Mouse (Mus musculus): ENCODE data around the gene Camta1. TPM values are rescaled to one million over a fixed set of nuclear protein-coding genes. Genes with fewer than 3 reads are reported as not detected.
A peak's percentile ranks its signal among the peaks of the same experiment; 100 is the strongest.

Camta1 gene
- polyA plus RNA-seq, 1 experiment = 155 TPM

DNA sequence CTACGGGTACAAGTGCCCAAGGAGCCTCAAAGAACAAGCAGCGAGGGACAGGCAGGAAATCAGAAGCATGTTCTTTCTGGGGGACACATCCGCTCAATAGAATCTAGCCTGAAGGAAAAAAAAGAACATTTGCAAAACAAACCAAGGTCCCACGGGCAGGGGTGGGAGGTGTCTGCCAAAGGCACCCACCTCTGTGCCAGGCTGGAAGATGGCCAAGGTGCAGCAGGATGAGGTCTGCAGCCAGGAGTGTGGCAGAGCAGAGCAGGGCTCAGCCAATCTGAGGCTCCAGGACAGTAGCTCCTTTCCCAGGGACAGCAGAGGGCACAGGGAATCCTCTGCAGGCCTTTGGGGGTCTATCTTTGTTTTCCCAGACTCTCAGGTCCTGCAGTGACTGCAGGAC, 706.1 kb downstream of the Camta1 start:
- Histone ChIP-seq H3K27ac (ENCODE audit: insufficient read depth, low read length) (no peak overlapping the region), H3K4me3 (replicated peaks; ENCODE audit: insufficient read depth, low read depth, low read length) (no peak overlapping the region), H3K27me3 (ENCODE audit: control insufficient read depth, insufficient read depth, low read length) (no peaks in the 10 kb centered on the region), H3K4me1 (ENCODE audit: control insufficient read depth, insufficient read depth, low read length) (peaks cover 19% of the 10 kb centered on the region)
- WGBS = 40% methylated on average over 4 of the region's 4 CpGs
- peak in 1 of 2 experiments; percentile 37 for DNase-seq
- TF ChIP-seq CTCF (IDR thresholded peaks at IDR 0.05; ENCODE audit: borderline replicate concordance, insufficient read depth, low read depth, low read length) (no peak), POLR2A (IDR thresholded peaks at IDR 0.05; ENCODE audit: borderline replicate concordance, insufficient read depth, low read length) (no peak)

DNA sequence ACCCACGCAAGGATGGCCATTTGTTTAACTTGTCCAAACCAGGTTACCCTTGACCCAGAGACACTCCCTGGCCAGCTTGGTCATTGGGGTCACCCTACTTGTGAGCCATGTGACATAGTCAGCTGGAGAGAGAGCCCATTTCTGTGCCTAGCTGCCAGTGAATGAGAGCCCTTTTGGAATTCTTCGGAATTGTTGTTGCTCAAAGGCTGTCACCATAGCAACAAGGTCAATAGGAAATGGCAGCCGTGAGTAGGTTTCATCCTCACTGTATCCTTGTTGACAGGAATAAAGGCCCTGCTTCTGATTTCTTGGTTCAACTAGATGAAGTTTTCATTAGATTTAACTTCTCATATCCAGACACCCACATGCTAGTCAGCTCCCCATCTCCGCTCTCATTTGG, 707.4 kb downstream of the Camta1 start:
- DNase-seq = no peak
- H3K27me3 ChIP-seq (ENCODE audit: control insufficient read depth, insufficient read depth, low read length) = no peaks in the 10 kb centered on the region
- no peak overlapping the region for H3K27ac ChIP-seq (ENCODE audit: insufficient read depth, low read length)
- TF ChIP-seq CTCF (IDR thresholded peaks at IDR 0.05; ENCODE audit: borderline replicate concordance, insufficient read depth, low read depth, low read length) (no peak), POLR2A (IDR thresholded peaks at IDR 0.05; ENCODE audit: borderline replicate concordance, insufficient read depth, low read length) (no peak)
- peaks cover 11% of the 10 kb centered on the region for H3K4me1 ChIP-seq (ENCODE audit: control insufficient read depth, insufficient read depth, low read length)
- WGBS = 78% methylated on average over 4 of the region's 4 CpGs
- H3K4me3 ChIP-seq (replicated peaks; ENCODE audit: insufficient read depth, low read depth, low read length) = no peak overlapping the region

- DNase-seq = no peak
- Histone ChIP-seq H3K4me3 (replicated peaks; ENCODE audit: insufficient read depth, low read depth, low read length) (no peak overlapping the region), H3K27ac (ENCODE audit: insufficient read depth, low read length) (no peak overlapping the region), H3K4me1 (ENCODE audit: control insufficient read depth, insufficient read depth, low read length) (no peaks in the 10 kb centered on the region; the same call in 1 of the 2 replicates), H3K27me3 (ENCODE audit: control insufficient read depth, insufficient read depth, low read length) (no peaks in the 10 kb centered on the region)
- 88% methylated on average over 6 of the region's 6 CpGs for WGBS
- TF ChIP-seq POLR2A (IDR thresholded peaks at IDR 0.05; ENCODE audit: borderline replicate concordance, insufficient read depth, low read length) (no peak), CTCF (IDR thresholded peaks at IDR 0.05; ENCODE audit: borderline replicate concordance, insufficient read depth, low read depth, low read length) (no peak)
Observed at GRCm38 (mm10) chr4:151152010-151152409, 709.7 kb downstream of the Camta1 start.

GRCm38 (mm10) chr4:151150842-151151241, 710.8 kb downstream of the Camta1 start:
- 70% methylated on average over 11 of the region's 11 CpGs for WGBS
- H3K27ac ChIP-seq (ENCODE audit: insufficient read depth, low read length) = no peak overlapping the region
- H3K4me1 ChIP-seq (ENCODE audit: control insufficient read depth, insufficient read depth, low read length) = no peaks in the 10 kb centered on the region; the same call in 1 of the 2 replicates
- no peaks in the 10 kb centered on the region for H3K27me3 ChIP-seq (ENCODE audit: control insufficient read depth, insufficient read depth, low read length)
- no peak for DNase-seq
- no peak for TF ChIP-seq POLR2A (IDR thresholded peaks at IDR 0.05; ENCODE audit: borderline replicate concordance, insufficient read depth, low read length)
- TF ChIP-seq CTCF (IDR thresholded peaks at IDR 0.05; ENCODE audit: borderline replicate concordance, insufficient read depth, low read depth, low read length) = no peak
- H3K4me3 ChIP-seq (replicated peaks; ENCODE audit: insufficient read depth, low read depth, low read length) = no peak overlapping the region

DNA sequence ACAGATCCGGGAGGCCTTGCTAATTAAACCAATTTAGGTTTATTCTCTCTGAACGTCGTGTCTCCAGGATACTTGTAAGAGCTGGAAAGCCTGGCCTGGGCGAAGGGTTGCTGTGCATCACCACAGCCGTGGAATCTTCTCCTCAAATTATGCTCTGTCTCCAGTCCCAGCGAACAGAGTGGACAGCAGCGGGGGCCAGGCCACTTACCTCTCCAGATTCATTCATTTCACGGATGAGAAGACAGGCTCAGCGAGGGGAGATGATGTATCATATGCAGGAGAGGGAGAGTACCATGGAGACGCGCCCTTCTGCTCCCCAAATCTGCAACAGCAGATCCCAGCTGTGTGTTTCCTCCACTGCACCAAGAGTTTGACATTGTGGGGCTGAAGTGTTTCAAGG, 711.6 kb downstream of the Camta1 start:
- H3K4me3 ChIP-seq (replicated peaks; ENCODE audit: insufficient read depth, low read depth, low read length) = no peak overlapping the region
- no peak overlapping the region for H3K27ac ChIP-seq (ENCODE audit: insufficient read depth, low read length)
- DNase-seq = no peak
- TF ChIP-seq POLR2A (IDR thresholded peaks at IDR 0.05; ENCODE audit: borderline replicate concordance, insufficient read depth, low read length) (no peak), CTCF (IDR thresholded peaks at IDR 0.05; ENCODE audit: borderline replicate concordance, insufficient read depth, low read depth, low read length) (no peak)
- H3K4me1 ChIP-seq (ENCODE audit: control insufficient read depth, insufficient read depth, low read length) = no peaks in the 10 kb centered on the region; the same call in 1 of the 2 replicates
- H3K27me3 ChIP-seq (ENCODE audit: control insufficient read depth, insufficient read depth, low read length) = no peaks in the 10 kb centered on the region
- 53% methylated on average over 11 of the region's 11 CpGs for whole genome bisulfite sequencing

GRCm38 (mm10) chr4:151147541-151147940, 714.1 kb downstream of the Camta1 start:
- Histone ChIP-seq H3K4me3 (replicated peaks; ENCODE audit: insufficient read depth, low read depth, low read length) (no peak overlapping the region), H3K27ac (ENCODE audit: insufficient read depth, low read length) (no peak overlapping the region), H3K27me3 (ENCODE audit: control insufficient read depth, insufficient read depth, low read length) (no peaks in the 10 kb centered on the region), H3K4me1 (ENCODE audit: control insufficient read depth, insufficient read depth, low read length) (no peaks in the 10 kb centered on the region; the same call in 1 of the 2 replicates)
- WGBS = 76% methylated on average over 12 of the region's 12 CpGs
- no peak for DNase-seq
- no peak for TF ChIP-seq POLR2A (IDR thresholded peaks at IDR 0.05; ENCODE audit: borderline replicate concordance, insufficient read depth, low read length)
- TF ChIP-seq CTCF (IDR thresholded peaks at IDR 0.05; ENCODE audit: borderline replicate concordance, insufficient read depth, low read depth, low read length) = no peak

GRCm38 (mm10) chr4:151144121-151144520, 717.6 kb downstream of the Camta1 start:
- 83% methylated on average over 14 of the region's 14 CpGs for WGBS
- Histone ChIP-seq H3K27ac (ENCODE audit: insufficient read depth, low read length) (no peak overlapping the region), H3K4me3 (replicated peaks; ENCODE audit: insufficient read depth, low read depth, low read length) (no peak overlapping the region), H3K27me3 (ENCODE audit: control insufficient read depth, insufficient read depth, low read length) (no peaks in the 10 kb centered on the region), H3K4me1 (ENCODE audit: control insufficient read depth, insufficient read depth, low read length) (peaks cover 17% of the 10 kb centered on the region)
- DNase-seq = no peak
- TF ChIP-seq CTCF (IDR thresholded peaks at IDR 0.05; ENCODE audit: borderline replicate concordance, insufficient read depth, low read depth, low read length) (no peak), POLR2A (IDR thresholded peaks at IDR 0.05; ENCODE audit: borderline replicate concordance, insufficient read depth, low read length) (no peak)

- H3K4me3 ChIP-seq (replicated peaks; ENCODE audit: insufficient read depth, low read depth, low read length) = peak overlapping the region; percentile 25
- no peaks in the 10 kb centered on the region for H3K27me3 ChIP-seq (ENCODE audit: control insufficient read depth, insufficient read depth, low read length)
- TF ChIP-seq POLR2A (IDR thresholded peaks at IDR 0.05; ENCODE audit: borderline replicate concordance, insufficient read depth, low read length) (no peak), CTCF (IDR thresholded peaks at IDR 0.05; ENCODE audit: borderline replicate concordance, insufficient read depth, low read depth, low read length) (peak; percentile 97)
- H3K4me1 ChIP-seq (ENCODE audit: control insufficient read depth, insufficient read depth, low read length) = peaks cover 35% of the 10 kb centered on the region
- H3K27ac ChIP-seq (ENCODE audit: insufficient read depth, low read length) = peak overlapping the region; percentile 19
- WGBS = 2% methylated on average over 13 of the region's 13 CpGs
- peak; percentile 92 to 99 for DNase-seq
Observed at GRCm38 (mm10) chr4:151141196-151141880, 720.3 kb downstream of the Camta1 start.
